Mouse (Mus musculus): ENCODE results near the gene E130218I03Rik.
A peak's percentile ranks its signal among the peaks of the same experiment; 100 is the strongest.

E130218I03Rik gene

DNA sequence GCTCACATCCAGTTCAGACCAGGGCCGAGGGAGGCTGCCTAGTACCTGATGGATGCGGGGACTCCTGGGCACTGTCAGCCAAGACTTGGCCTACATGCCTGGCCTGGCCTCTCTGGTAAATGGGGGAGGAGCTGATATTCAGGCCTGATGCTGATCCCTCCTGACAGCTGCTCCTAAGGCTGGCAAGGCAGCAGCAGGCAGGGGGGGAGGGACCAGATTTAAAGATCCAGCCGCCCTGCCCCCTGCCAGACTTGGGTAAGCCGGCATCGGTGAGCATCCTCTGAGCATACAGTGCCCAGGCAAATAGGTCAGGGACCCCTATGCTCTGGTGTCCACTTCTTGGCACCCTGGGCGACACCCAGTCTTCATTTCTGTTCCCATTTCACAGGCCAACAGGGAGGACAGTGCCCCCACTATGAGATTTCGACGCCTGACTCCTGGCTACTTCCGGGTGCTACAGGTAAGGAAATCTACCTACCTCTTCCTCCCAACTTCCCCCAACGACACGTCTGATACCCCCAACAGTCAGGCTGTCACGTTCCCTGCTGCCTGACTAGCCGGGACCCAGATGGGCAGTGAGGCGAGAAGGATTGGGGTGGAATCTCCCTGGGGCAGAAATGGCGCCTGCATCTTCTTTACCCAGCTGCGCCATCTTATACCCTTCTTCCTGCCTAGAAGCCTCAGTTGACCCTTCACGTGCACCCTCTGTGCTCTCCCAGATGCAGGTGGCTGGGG lies at the start of gene E130218I03Rik:
Gene E130218I03Rik, plus strand, starts transcription at position 147 of the 735 bp plus-strand sequence.
- no peak for DNase-seq (ENCODE audit: low spot score)

GRCm38 (mm10) chr4:134199371-134199770 lies 44.1 kb upstream of the E130218I03Rik start:
- no peak for DNase-seq (ENCODE audit: low spot score)

DNA sequence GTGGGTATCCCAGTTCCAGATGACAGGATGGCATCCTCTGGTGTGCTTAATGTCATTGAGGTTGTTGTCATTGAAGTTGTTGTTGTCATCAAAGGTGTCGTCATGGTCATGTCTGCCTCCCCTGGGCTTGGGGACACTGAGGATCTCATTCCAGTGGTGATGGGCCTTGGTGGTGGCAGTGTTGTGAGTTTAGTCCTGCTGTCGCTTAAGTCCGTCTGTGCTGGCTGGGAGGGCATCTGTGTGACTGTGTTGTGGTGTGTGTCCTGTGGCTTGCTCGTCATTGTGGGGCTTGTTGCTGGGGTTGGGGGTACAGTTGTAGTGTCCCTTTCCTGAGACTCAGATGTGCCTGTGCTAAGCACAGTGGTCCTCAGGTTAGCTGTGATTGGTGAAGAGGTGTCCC lies 40.6 kb upstream of the E130218I03Rik start, which contains the start of gene Gm7534:
Gene Gm7534, minus strand, starts transcription at position 101 of the 400 bp plus-strand sequence.
- DNase-seq (ENCODE audit: low spot score) = no peak

DNA sequence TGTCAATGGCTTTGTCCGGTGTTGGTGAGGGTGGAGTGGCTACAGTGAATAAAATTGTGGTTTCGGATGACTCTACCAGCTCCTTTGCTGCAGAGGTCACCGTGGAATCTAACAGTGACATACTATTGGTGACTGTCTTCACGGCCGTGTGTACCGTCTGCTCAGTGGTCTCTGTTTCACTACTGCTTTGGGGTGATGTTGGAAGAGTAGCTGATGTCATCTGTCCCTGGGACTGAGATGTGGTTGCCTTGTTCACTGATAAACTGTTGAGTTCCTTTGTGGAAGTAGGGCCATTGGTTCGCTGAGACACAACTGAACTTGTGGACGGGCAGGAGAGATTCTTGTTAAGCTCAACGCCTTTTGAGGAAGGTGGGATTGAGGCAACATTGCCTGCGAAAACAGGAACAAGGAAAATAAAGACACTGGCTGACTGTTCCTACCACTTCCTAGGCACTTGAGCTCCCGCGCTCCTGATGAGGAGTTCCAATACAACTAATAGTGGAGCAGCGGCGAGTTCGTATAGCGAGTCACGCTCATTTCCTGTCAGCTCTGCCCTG lies 40.0 kb upstream of the E130218I03Rik start:
- DNase-seq (ENCODE audit: low spot score) = no peak

DNA sequence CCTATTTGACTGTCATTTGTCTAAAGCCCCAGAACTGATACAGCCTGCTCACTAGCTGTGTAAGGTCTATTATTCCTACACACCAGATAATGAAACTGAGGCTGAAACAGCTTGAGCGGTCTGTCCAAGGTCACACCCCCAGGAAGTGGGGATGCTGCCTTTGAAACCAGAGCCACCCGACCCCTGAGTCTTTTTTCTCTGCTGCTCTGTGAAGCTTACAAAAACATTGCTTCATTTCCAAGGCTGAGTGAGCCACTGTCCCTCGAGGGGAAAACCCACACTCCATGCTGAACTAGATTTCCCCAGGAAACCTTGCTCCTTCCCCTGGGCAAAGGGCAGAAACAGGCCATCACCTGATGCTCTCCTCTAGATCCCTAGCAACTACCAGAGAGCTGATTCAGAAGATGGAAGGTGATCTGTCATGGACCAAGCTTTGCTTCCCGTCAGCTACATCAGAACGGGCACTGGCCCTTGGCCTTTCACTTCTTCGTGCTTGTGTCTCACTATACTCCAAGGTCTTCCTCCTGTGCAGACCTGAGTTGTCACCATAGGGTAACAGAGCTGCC lies 36.9 kb upstream of the E130218I03Rik start:
- no peak for DNase-seq (ENCODE audit: low spot score)

DNA sequence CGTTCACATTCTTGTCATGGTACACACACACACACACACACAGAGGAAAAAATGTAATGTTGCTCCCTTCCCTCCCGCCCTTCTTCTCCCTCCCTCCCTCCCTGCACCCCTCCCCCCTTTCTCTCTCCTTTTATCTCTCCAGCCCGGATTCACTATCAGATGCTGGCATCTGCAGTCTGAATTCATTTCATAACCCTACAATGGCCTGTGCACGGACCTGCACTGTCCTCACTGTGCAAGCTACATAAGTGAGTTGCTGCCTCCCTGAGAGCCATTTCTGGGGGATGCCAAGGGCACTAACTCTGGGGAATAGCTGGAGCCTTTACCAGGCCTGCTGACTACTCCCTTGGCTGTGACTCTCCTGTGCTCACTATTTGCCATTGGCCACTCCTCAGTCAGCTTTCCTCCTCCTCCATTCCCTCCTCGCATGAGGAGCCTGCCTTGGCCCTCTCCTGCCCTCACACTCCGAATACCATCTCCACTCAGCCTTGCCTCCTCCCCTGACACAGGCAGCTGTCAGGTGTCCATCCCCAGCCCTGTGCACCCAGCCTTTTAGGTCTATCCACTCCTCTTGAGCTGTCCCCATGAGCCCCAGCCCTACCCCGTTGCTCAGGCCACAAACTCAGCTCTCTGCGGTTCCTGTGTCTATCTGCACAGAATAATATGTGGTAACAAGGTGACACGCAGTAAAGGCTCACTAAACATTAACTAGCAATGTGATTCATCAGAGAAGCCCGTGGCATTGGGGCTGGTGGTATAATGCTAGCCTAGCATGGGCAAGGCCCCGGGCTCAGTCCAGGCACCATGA lies 20.5 kb upstream of the E130218I03Rik start:
- DNase-seq (ENCODE audit: low spot score) = no peak

DNA sequence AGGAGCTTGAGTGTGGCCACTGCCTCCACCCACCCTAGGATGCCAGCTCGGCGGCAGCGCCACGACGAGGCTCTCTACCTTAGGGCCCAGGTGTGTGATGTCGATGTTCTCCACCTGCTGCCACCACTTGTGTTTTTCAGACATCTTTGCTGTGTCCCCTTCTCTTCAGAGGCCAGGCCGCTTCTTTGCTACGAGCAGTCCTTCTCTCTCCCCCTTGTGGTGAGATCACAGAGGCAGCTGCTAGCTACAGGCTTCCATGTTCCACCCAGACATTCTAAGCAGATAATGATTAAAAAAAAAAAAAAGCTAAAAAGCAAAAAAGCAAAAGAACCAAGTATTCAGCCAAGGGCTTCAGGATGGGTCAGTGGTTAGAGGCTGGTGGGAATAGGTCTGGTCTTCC lies 16.3 kb upstream of the E130218I03Rik start, which contains the start of gene Catsper4:
Gene Catsper4, minus strand, starts transcription at position 190 of the 400 bp plus-strand sequence.
- no peak for DNase-seq (ENCODE audit: low spot score)

DNA sequence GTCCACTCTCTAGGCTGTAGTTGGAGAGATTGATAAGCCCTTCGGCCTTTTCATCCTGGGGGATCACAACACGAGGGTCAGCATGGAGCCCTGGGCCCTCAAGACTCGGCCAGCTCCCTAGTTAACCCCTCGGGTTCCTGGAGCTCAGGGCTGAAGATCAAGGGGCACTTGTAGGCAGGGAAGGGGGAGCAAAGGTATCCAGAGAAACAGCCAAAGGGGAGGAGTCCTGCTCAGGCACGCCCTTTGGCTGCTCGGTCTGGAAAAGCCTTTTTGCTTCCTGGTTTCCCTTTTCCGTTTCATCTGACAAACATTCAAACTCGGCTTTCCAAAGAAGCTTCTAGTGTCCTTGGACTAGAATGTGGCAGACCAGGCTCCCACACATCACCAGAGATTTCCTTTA lies 13.0 kb upstream of the E130218I03Rik start:
- DNase-seq (ENCODE audit: low spot score) = no peak

- DNase-seq (ENCODE audit: low spot score) = no peak
Measured at GRCm38 (mm10) chr4:134234876-134235275, 8.6 kb upstream of the E130218I03Rik start.

DNA sequence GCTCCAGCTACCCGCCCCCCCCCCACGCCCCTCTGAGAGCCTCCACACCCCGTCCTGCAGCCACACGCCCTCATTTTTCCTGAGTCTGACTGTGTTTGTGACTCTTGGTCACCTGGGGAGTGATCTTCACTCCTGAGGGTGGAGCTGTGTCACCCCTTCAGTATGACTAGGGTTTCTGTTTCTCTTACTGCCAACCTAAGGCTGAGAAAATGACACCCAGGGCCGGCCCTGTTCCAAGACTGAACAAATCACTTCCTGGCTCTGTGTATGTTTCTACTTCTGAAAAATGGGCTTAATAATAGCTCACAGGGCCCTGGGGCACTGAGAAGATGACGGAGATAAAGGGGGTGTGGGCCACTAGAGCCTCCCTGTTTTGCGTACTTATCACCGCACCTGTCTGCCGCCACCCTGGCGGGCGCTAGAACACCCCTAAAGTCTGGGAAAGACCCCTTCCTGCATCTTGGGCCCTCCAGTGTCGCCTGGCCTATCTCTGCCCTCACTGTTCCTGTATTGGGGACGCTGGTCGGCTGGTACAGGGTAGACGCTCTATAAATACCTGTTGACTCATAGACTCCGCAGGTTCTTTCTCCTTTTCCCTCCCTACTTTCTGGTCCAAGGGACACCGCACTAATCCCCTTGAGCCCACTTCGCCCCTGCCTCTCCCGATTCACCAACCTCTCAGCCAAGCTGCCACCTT lies 5.7 kb upstream of the E130218I03Rik start:
- DNase-seq (ENCODE audit: low spot score) = no peak

GRCm38 (mm10) chr4:134238279-134238651 lies 5.2 kb upstream of the E130218I03Rik start, which contains the start of gene Cnksr1:
Gene Cnksr1, minus strand, starts transcription at chr4:134238399.
- no peak for DNase-seq (ENCODE audit: low spot score)

DNA sequence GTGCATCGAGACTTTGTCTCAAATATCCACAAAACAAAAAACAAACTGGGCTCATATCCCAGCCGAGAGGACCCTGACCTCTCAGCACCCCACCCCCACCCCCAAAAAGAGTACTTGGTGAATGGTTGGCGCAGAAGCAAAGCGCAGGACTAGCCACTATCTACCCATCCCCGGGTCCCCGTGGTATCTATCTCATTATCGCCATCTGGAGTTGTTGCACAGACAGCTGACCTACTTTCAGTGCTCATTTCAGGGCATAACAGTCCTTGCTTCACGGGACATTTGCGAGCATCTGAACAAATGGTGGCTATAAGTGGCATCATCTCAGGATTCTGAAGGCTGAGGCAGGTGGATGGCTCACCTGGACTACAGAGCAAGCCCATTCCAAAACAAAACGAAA lies 4.8 kb upstream of the E130218I03Rik start:
- DNase-seq (ENCODE audit: low spot score) = no peak

GRCm38 (mm10) chr4:134245148-134245843 lies 1.8 kb downstream of the E130218I03Rik start, which contains the start of gene Zfp593:
Gene Zfp593, minus strand, starts transcription at chr4:134245592.
- peak; percentile 90 for DNase-seq (ENCODE audit: low spot score)

- DNase-seq (ENCODE audit: low spot score) = no peak
Measured at GRCm38 (mm10) chr4:134246256-134246655, 2.8 kb downstream of the E130218I03Rik start.

DNA sequence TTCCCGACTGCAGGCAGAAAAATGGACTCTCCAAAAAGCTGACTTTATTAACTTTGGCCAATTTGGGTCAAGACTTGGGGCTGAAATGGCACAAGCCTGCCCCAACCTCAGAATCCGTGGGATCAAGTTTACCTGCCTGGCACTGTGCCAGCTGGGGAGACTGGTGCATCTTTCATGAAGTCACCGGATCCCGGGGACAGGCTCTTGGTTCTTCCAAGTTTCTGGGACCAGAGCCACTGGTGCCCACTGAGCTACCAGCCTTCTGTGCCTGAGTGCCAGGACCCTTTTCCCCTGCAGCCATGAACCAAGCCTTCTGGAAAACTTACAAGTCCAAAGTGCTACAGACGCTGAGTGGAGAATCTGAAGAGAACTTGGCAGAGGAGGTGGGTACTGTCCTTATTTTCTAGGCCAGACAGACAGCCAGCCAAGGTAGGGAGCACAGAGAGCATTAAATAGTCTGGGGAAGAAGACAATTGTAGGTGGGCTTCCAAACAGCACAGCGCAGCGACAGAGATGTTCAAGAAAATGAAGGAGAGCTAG lies 3.3 kb downstream of the E130218I03Rik start, which contains the start of gene Gm30191:
Gene Gm30191, plus strand, starts transcription at position 217 of the 540 bp plus-strand sequence.
- DNase-seq (ENCODE audit: low spot score) = no peak

DNA sequence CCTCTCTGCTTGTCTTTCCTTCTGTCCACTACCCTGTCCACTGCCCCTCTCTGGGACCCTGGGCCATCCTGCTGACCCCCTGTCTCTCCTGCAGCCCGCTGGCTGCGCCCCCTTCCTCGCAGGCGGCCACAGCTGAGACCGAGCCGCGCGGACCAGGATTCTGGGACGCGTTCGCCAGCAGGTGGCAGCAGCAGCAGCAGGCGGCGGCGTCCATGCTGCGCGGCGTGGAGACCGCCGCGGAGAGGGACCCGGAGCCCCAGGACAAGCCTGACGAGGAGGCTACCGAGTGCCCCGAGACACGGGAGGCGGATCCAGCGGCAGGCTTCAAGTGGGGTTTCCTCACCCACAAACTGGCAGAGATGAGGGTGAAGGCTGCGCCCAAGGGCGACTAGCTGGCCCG lies 6.2 kb downstream of the E130218I03Rik start:
- DNase-seq (ENCODE audit: low spot score) = no peak

DNA sequence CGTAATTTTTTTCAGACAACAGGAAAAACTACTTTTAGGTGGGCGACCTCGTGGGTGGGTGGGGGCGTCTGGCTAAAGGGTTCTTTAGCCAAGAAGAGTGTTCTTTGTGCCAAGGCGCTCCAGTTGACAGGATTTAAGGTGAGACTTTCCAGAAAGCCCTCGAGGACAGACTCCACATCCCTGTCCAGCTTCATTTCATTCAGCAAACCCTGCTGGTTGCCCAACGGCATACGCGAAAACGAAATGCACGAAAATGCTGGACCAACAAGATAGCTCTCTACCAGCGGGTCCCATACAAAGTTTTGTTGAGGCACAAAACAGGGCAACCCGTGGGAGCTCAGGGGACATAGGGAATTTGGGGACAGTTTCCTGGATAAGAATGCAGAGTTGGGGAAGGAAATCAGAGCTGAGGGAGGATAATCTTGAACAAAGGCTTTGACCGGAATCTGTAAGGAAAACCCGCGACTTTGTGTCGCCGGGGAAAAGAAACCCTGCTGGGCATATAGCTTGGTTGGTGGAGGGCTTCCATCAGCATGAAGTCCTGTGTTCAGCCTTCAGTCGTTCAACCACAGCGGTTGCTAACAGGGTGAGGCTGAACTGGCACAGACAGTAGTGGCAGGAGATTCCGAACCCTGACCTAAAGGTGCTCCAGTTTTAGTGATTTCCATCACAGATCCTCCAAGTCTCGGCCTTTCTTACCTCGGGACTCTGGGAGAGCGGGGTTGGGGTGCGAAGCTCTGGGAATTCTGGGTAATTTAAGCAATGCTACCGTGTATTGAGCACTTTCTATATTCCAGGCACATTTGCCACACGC lies 6.9 kb downstream of the E130218I03Rik start:
- no peak for DNase-seq (ENCODE audit: low spot score)

GRCm38 (mm10) chr4:134250930-134251240 lies 7.4 kb downstream of the E130218I03Rik start:
- no peak for DNase-seq (ENCODE audit: low spot score)

GRCm38 (mm10) chr4:134251241-134252130 lies 8.0 kb downstream of the E130218I03Rik start:
- DNase-seq (ENCODE audit: low spot score) = no peak
